8 mouse cellular contexts compared by ENCODE assay signal in the genomic region with DNA sequence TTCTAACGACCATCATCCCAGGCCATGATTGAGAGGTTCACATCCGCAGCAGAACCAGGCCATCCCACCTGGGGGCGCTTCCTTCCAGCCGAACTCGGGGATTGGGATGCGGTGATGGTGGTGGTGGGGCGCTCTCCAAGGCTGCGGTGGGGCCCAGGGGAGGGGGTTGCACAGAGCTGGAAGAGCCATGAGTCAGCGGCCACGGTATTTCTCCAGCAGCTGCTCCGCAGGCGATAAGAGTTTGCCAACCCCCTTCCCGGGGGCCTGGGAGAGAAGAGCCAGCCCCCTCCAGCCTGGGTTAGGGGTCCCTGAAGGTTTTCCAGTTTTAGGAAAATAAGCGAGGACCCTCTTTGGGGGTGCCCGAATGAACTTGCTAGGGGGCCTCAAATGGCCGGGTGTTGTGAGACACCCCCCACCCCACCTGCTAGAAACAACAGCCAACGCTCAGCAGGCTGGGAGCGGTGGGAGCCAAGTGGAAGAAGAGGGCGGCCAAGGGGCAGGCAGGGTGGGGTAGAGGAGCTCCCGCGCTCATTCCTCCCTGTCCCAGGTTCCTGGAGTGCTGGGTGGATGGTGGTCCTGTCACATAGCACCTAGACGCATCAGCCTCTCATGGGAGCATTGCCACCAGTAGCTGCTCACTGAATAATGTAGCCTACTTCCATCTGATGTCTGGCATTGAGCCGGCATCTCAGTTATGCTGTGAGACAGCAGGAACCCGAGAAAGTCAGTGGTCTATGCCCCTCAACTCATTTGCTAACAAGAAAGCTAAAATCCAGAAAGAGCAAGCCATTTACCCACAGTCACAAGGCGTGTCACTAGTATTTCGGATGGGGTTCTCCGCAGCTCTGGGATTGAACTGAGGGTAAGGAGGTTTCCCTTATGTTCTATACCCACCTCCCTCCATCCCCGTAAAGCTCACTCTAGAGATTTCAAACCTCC. TPM values are rescaled to one million over a fixed set of nuclear protein-coding genes. Genes with fewer than 3 reads are reported as not detected.
DNase-seq lines count a peak whose midpoint lies in the region; ATAC-seq and TF ChIP-seq lines count a peak whose summit lies in the region.

No protein-coding gene starts in this region.

- TF ChIP-seq CTCF in intestine, postnatal 0 days (IDR thresholded peaks at IDR 0.05; ENCODE audit: low read depth), result peak; percentile 72

- no peaks in the 10 kb centered on the region for H3K4me1 ChIP-seq in intestine, postnatal 0 days (replicated peaks; ENCODE audit: control insufficient read depth, insufficient read depth, low read length)
- peaks cover 48% of the 10 kb centered on the region for H3K4me1 ChIP-seq in lung, embryonic 15.5 days

- peak overlapping the region; percentile 51; the same call in 1 of the 2 replicates for H3K27ac ChIP-seq in intestine, postnatal 0 days (ENCODE audit: low read depth, low read length)
- H3K27ac ChIP-seq in lung, embryonic 15.5 days, result peak overlapping the region; percentile 94

- ATAC-seq in granulocyte monocyte progenitor cell, adult 5-6 weeks (replicated peaks; ENCODE audit: poor library complexity, severe bottlenecking), result peak; percentile 38
- peak; percentile 6; the same call in 1 of the 2 replicates for ATAC-seq in intestine, postnatal 0 days
- peak; percentile 28 for ATAC-seq in lung, embryonic 15.5 days (ENCODE audit: borderline replicate concordance, extremely low read depth, low FRiP score, low TSS enrichment)

- WGBS in intestine, postnatal 0 days, result 4% methylated on average over 28 of the region's 28 CpGs
- WGBS in lung, embryonic 15.5 days, result under 1% methylated on average over 28 of the region's 28 CpGs

- H3K4me2 ChIP-seq in intestine, postnatal 0 days (replicated peaks; ENCODE audit: low read depth), result peak overlapping the region; percentile 92
- H3K4me2 ChIP-seq in lung, embryonic 15.5 days, result peak overlapping the region; percentile 94

- peak; percentile 72 for DNase-seq in 416B (ENCODE audit: low read depth)
- DNase-seq in MN1 (ENCODE audit: low spot score), result peak; percentile 81
- DNase-seq in embryo, embryonic 10.5 days (ENCODE audit: low spot score), result peak; percentile 76
- peak; percentile 74 for DNase-seq in retina, embryonic 14.5 days (ENCODE audit: low spot score)
- no peak for DNase-seq in spleen, adult 12 weeks (ENCODE audit: low spot score)

- peak overlapping the region; percentile 52 for H3K4me3 ChIP-seq in intestine, postnatal 0 days (ENCODE audit: low read depth, low read length)
- H3K4me3 ChIP-seq in lung, embryonic 15.5 days, result peak overlapping the region; percentile 52

- H3K9ac ChIP-seq in intestine, postnatal 0 days (ENCODE audit: low read depth, low read length), result peak overlapping the region; percentile 46; the same call in 1 of the 2 replicates
- peak overlapping the region; percentile 47; the same call in 1 of the 2 replicates for H3K9ac ChIP-seq in lung, embryonic 15.5 days

- H3K9me3 ChIP-seq in intestine, postnatal 0 days (ENCODE audit: control insufficient read depth), result no peaks in the 10 kb centered on the region
- no peaks in the 10 kb centered on the region for H3K9me3 ChIP-seq in lung, embryonic 15.5 days

- H3K36me3 ChIP-seq in intestine, postnatal 0 days (ENCODE audit: control insufficient read depth, insufficient read depth), result no peaks in the 10 kb centered on the region
- H3K36me3 ChIP-seq in lung, embryonic 15.5 days, result no peaks in the 10 kb centered on the region

- no peaks in the 10 kb centered on the region for H3K27me3 ChIP-seq in intestine, postnatal 0 days (replicated peaks; ENCODE audit: control insufficient read depth, insufficient read depth, low read length)
- no peaks in the 10 kb centered on the region for H3K27me3 ChIP-seq in lung, embryonic 15.5 days

RNA-seq across cellular contexts. Expression of gene Creb3l1, which starts 17.1 kb away (rescaled TPM):
- total RNA-seq in granulocyte monocyte progenitor cell, adult 5-6 weeks (2014; fragmentation: Nextera tagmentation), result 1.1 and 2.2 TPM in 2 replicates
- 0.69 TPM in 1 of 2 replicates, not detected in the other for total RNA-seq in granulocyte monocyte progenitor cell, adult 5-6 weeks (2017)
- 6.8 and 8.4 TPM in 2 replicates for polyA plus RNA-seq in intestine, postnatal 0 days (2015; fragmentation: Nextera tagmentation; extraction: Ambion mirVana)
- polyA plus RNA-seq in lung, embryonic 15.5 days (2015; fragmentation: Nextera tagmentation; extraction: Ambion mirVana), result 11.4 and 11.5 TPM in 2 replicates

RNA-seq across cellular contexts. Expression of gene Dgkz, which starts 31.6 kb away (rescaled TPM):
- 115 and 135 TPM in 2 replicates for total RNA-seq in granulocyte monocyte progenitor cell, adult 5-6 weeks (2014; fragmentation: Nextera tagmentation)
- 75.7 and 89.4 TPM in 2 replicates for total RNA-seq in granulocyte monocyte progenitor cell, adult 5-6 weeks (2017)
- 53.2 and 56.8 TPM in 2 replicates for polyA plus RNA-seq in intestine, postnatal 0 days (2015; fragmentation: Nextera tagmentation; extraction: Ambion mirVana)
- polyA plus RNA-seq in lung, embryonic 15.5 days (2015; fragmentation: Nextera tagmentation; extraction: Ambion mirVana), result 52.3 and 54.0 TPM in 2 replicates
